Mouse (Mus musculus) hindbrain, embryonic 14.5 days (tissue): ENCODE data around the gene Eef1akmt1. TPM values are rescaled to one million over a fixed set of nuclear protein-coding genes. Genes with fewer than 3 reads are reported as not detected.

Experiments used
- ATAC-seq: fragments of 200-750 bp; cut with Nextera tagmentation; 2 replicates; pipeline ENCODE4 v1.8.0; 2017; ENCODE audit warnings: moderate number of reproducible peaks, mild to moderate bottlenecking, moderate TSS enrichment, moderate library complexity; ENCODE audit not compliant: low FRiP score
- DNase-seq: peaks from one replicate; pipeline ENCODE4 v3.0.0-alpha.2; 2015; ENCODE audit warnings: low spot score
- H3K27ac ChIP-seq: fragments of 300-500 bp; sonication (generic); 2 replicates; pipeline ENCODE4 v1.5.1; 2014; ENCODE audit warnings: mild to moderate bottlenecking, moderate library complexity
- H3K27me3 ChIP-seq: fragments of 300-500 bp; sonication (generic); 2 replicates; pipeline ENCODE4 v1.6.1; 2014; ENCODE audit warnings: mild to moderate bottlenecking, low read length, mixed read lengths; ENCODE audit not compliant: control insufficient read depth, insufficient read depth
- H3K36me3 ChIP-seq: fragments of 300-500 bp; sonication (generic); replicated peaks from 2 replicates; pipeline ENCODE4 v1.6.1; 2014; ENCODE audit not compliant: control insufficient read depth, insufficient read depth
- H3K4me1 ChIP-seq: fragments of 300-500 bp; sonication (generic); replicated peaks from 2 replicates; pipeline ENCODE4 v1.6.1; 2014; ENCODE audit warnings: antibody characterized with exemption, low read length, mixed read lengths; ENCODE audit not compliant: control insufficient read depth, insufficient read depth
- H3K4me2 ChIP-seq: fragments of 300-500 bp; sonication (generic); replicated peaks from 2 replicates; pipeline ENCODE4 v1.6.1; 2014; ENCODE audit warnings: mild to moderate bottlenecking, moderate library complexity
- H3K4me3 ChIP-seq: fragments of 300-500 bp; sonication (generic); replicated peaks from 2 replicates; pipeline ENCODE4 v1.5.1; 2014; ENCODE audit warnings: mild to moderate bottlenecking, low read length
- H3K9ac ChIP-seq: fragments of 300-500 bp; sonication (generic); 2 replicates; pipeline ENCODE4 v1.6.1; 2014
- H3K9me3 ChIP-seq: fragments of 300-500 bp; sonication (generic); 2 replicates; pipeline ENCODE4 v1.6.1; 2016; ENCODE audit warnings: low read length; ENCODE audit not compliant: control insufficient read depth
- WGBS: fragments of 180-500 bp; shearing (Covaris S2); extraction: QIAGEN DNeasy Blood & Tissue Kit; methylation state at CpG from one replicate; pipeline ENCODE4 v1.1.7; 2014; 5-methylcytosine and 5-hydroxymethylcytosine counted together
- polyA plus RNA-seq: library from polyadenylated mRNA; unstranded; fragments of >200 nt; fragmentation: Nextera tagmentation; extraction: Ambion mirVana; gene quantifications from 2 replicates; pipeline ENCODE4 v1.2.1, GENCODE M21; 2014

Eef1akmt1 gene
- polyA plus RNA-seq, 1 experiment from 2014 or later = 109 TPM

GRCm38 (mm10) chr14:57515156-57515762 is 56.2 kb downstream of the Eef1akmt1 start:
- DNase-seq (no peak), ATAC-seq (no peak)
- no peak overlapping the region for H3K9ac ChIP-seq
- H3K4me3 ChIP-seq = no peak overlapping the region
- H3K27ac ChIP-seq = no peak overlapping the region
- H3K4me2 ChIP-seq = no peak overlapping the region
- H3K36me3 ChIP-seq = peaks cover 12% of the 10 kb centered on the region; the same call in 1 of the 2 replicates
- no peaks in the 10 kb centered on the region for H3K4me1 ChIP-seq
- 89% methylated on average over 6 of the region's 6 CpGs for WGBS
- H3K9me3 ChIP-seq = no peaks in the 10 kb centered on the region
- no peaks in the 10 kb centered on the region for H3K27me3 ChIP-seq

DNA sequence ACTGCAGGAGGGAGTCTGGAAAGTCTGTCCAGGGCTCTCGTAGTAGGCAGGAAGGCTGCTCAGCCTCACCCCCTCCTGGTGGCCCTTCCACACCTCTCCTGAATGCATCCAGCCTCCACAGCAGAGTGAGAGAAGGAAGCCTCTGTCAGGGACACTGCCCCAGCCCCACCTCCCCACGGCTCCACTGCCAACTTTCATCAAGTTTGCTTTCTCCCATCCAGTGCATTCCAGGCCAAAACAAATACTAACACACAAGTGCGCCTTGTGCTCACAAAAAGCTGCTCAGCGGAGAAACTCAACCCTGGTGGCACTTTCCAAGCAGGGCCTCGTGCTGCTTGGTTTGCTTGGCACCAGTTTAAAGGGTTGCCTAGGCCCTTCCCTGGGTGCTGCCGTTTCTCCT is 61.9 kb downstream of the Eef1akmt1 start:
- Histone ChIP-seq H3K4me2 (no peak overlapping the region), H3K36me3 (peaks cover 4% of the 10 kb centered on the region; the same call in 1 of the 2 replicates), H3K27me3 (no peaks in the 10 kb centered on the region), H3K9ac (no peak overlapping the region), H3K27ac (no peak overlapping the region), H3K4me3 (no peak overlapping the region), H3K9me3 (no peaks in the 10 kb centered on the region), H3K4me1 (no peaks in the 10 kb centered on the region)
- no peak for DNase-seq
- peak; percentile 85; the same call in 1 of the 2 replicates for ATAC-seq
- 61% methylated on average over 6 of the region's 6 CpGs for WGBS

DNA sequence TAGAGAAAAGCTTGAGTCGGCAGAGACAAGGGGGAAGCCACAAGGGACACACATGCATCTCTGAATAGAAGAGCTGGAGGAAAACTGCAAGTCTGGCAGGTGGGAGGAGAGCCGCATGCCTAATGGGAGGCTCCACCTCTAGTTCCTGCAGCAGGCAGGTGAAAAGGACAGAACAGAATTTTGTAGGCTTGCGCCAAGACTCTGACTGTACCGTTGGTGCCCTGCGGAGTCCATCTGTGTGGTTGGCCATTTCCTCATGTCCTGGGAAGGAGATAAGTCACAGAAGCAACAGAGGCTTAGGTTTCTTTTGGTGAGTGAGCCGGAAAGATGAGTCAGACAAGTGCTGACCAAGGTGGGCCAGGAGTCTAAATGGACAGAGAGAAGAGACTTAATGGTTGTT is 67.7 kb downstream of the Eef1akmt1 start:
- Histone ChIP-seq H3K36me3 (no peaks in the 10 kb centered on the region), H3K9me3 (no peaks in the 10 kb centered on the region), H3K27me3 (no peaks in the 10 kb centered on the region), H3K27ac (no peak overlapping the region), H3K9ac (no peak overlapping the region), H3K4me1 (no peaks in the 10 kb centered on the region), H3K4me3 (no peak overlapping the region), H3K4me2 (no peak overlapping the region)
- no peak for ATAC-seq
- no peak for DNase-seq
- 93% methylated on average over 6 of the region's 6 CpGs for WGBS

Other genes with a start within 250 kb of the Eef1akmt1 start
- gene Cryl1, start 173.1 kb downstream of the Eef1akmt1 start, polyA plus RNA-seq = 10.3 and 13.5 TPM in 2 replicates
- 17.9 and 20.1 TPM in 2 replicates for gene Ift88, start 147.6 kb downstream of the Eef1akmt1 start, polyA plus RNA-seq
- gene Il17d, start 46.8 kb downstream of the Eef1akmt1 start, polyA plus RNA-seq = 4.6 and 4.8 TPM in 2 replicates
- gene Xpo4, start 93.8 kb upstream of the Eef1akmt1 start, polyA plus RNA-seq = 15.5 and 15.9 TPM in 2 replicates
- gene Gm49361, start 174.5 kb upstream of the Eef1akmt1 start, polyA plus RNA-seq = not detected in 2 replicates
- gene Lats2, start 186.8 kb upstream of the Eef1akmt1 start, polyA plus RNA-seq = 7.5 and 7.9 TPM in 2 replicates
- 34.0 and 34.2 TPM in 2 replicates for gene Sap18, start 226.6 kb upstream of the Eef1akmt1 start, polyA plus RNA-seq